Mouse (Mus musculus): ENCODE measurements around the gene Gdpgp1.

GRCm38 (mm10) chr7:80192226-80193061 lies 40.2 kb upstream of the Gdpgp1 start:
- TF ChIP-seq POLR2A (IDR thresholded peaks at IDR 0.05; ENCODE audit: low read depth, low read length) (peak; percentile 52), CTCF (IDR thresholded peaks at IDR 0.05; ENCODE audit: extremely low read depth, insufficient read depth, insufficient read length, insufficient replicate concordance) (no peak)
